Mouse (Mus musculus) E14TG2a.4 (cell line): Measurements from ENCODE around the gene Kdm6b.

Experiments
- CTCF ChIP-seq: conservative IDR thresholded peaks from 2 replicates; pipeline ENCODE4 v1.5.1; 2014; ENCODE audit warnings: low read length
- NANOG ChIP-seq: IDR thresholded peaks from 2 replicates; pipeline ENCODE4 v1.6.1; 2014; ENCODE audit warnings: borderline replicate concordance, low read length, mixed read lengths

GRCm38 (mm10) chr11:69457006-69457579, 43.6 kb upstream of the Kdm6b start:
- TF ChIP-seq CTCF (no peak), NANOG (no peak)
